ENCODE assay signal across 7 mouse cellular contexts in genomic region chr10:71857518-71857973, GRCm38 (mm10).
DNase-seq lines count a peak whose midpoint lies in the region; ATAC-seq and TF ChIP-seq lines count a peak whose summit lies in the region.

No protein-coding gene starts in this region.

- no peaks in the 10 kb centered on the region for H3K27me3 ChIP-seq in ES-Bruce4 (ENCODE audit: control insufficient read depth, insufficient read depth, low read length, poor library complexity, severe bottlenecking)
- H3K27me3 ChIP-seq in intestine, embryonic 15.5 days (replicated peaks): no peaks in the 10 kb centered on the region
- no peaks in the 10 kb centered on the region for H3K27me3 ChIP-seq in limb, embryonic 10.5 days (ENCODE audit: low read depth, poor library complexity, severe bottlenecking)

- no peaks in the 10 kb centered on the region for H3K36me3 ChIP-seq in ES-Bruce4 (ENCODE audit: control insufficient read depth, insufficient read depth, low read length, poor library complexity, severe bottlenecking)
- H3K36me3 ChIP-seq in intestine, embryonic 15.5 days: no peaks in the 10 kb centered on the region
- H3K36me3 ChIP-seq in limb, embryonic 10.5 days: no peaks in the 10 kb centered on the region

- ATAC-seq in intestine, embryonic 15.5 days: peak; percentile 53; the same call in 1 of the 2 replicates

- no peak overlapping the region for H3K9ac ChIP-seq in ES-Bruce4 (ENCODE audit: low read depth, poor library complexity, severe bottlenecking)
- no peak overlapping the region for H3K9ac ChIP-seq in intestine, embryonic 15.5 days

- no peak overlapping the region for H3K27ac ChIP-seq in ES-Bruce4 (ENCODE audit: insufficient read depth, low read length)
- H3K27ac ChIP-seq in intestine, embryonic 15.5 days: no peak overlapping the region
- no peak overlapping the region for H3K27ac ChIP-seq in limb, embryonic 10.5 days

- H3K4me3 ChIP-seq in ES-Bruce4 (ENCODE audit: low read depth, low read length): no peak overlapping the region
- no peak overlapping the region for H3K4me3 ChIP-seq in intestine, embryonic 15.5 days (replicated peaks)
- no peak overlapping the region for H3K4me3 ChIP-seq in limb, embryonic 10.5 days

- peak; percentile 30 for TF ChIP-seq CTCF in ES-Bruce4 (IDR thresholded peaks at IDR 0.05; ENCODE audit: low read depth, low read length)

- no peak for TF ChIP-seq EP300 in ES-Bruce4 (IDR thresholded peaks at IDR 0.05; ENCODE audit: insufficient read depth, low read depth, low read length)

- TF ChIP-seq POLR2A in ES-Bruce4 (IDR thresholded peaks at IDR 0.05; ENCODE audit: insufficient read depth, low read length): no peak

- WGBS in intestine, embryonic 15.5 days: 26% methylated on average over 8 of the region's 8 CpGs
- 62% methylated on average over 8 of the region's 8 CpGs for WGBS in limb, embryonic 10.5 days

- no peaks in the 10 kb centered on the region for H3K4me1 ChIP-seq in ES-Bruce4 (ENCODE audit: control insufficient read depth, insufficient read depth, low read length)
- no peaks in the 10 kb centered on the region for H3K4me1 ChIP-seq in intestine, embryonic 15.5 days (replicated peaks)
- no peaks in the 10 kb centered on the region for H3K4me1 ChIP-seq in limb, embryonic 10.5 days

- no peaks in the 10 kb centered on the region for H3K9me3 ChIP-seq in ES-Bruce4 (replicated peaks; ENCODE audit: control insufficient read depth, insufficient read depth, low read length, poor library complexity, severe bottlenecking)
- no peaks in the 10 kb centered on the region for H3K9me3 ChIP-seq in intestine, embryonic 15.5 days
- H3K9me3 ChIP-seq in limb, embryonic 10.5 days (replicated peaks): no peaks in the 10 kb centered on the region

- H3K4me2 ChIP-seq in intestine, embryonic 15.5 days (replicated peaks): no peak overlapping the region

- DNase-seq in ZHBTc4 (ENCODE audit: low read depth, low spot score): peak; percentile 34
- DNase-seq in embryo, embryonic 11 days: peak; percentile 67
- peak; percentile 31 for DNase-seq in limb, embryonic 10.5 days (ENCODE audit: low spot score)
- peak; percentile 66 for DNase-seq in retina, postnatal 1 day
- no peak for DNase-seq in heart, adult 11 months
